Mouse (Mus musculus): Measurements from ENCODE around the gene Kdelr3.

The Kdelr3 gene

GRCm38 (mm10) chr15:79576947-79577346, 60.7 kb downstream of the Kdelr3 start:
- DNase-seq, result no peak

All from lung, postnatal 36 days (tissue).